Mouse (Mus musculus) thymus, adult 2 months (tissue): ENCODE measurements around the gene Spata17. TPM values are rescaled to one million over a fixed set of nuclear protein-coding genes. Genes with fewer than 3 reads are reported as not detected.

Source experiments
- DNase-seq: peaks from one replicate; pipeline ENCODE4 v3.0.0; 2021
- H3K27ac ChIP-seq: fragments of 200-500 bp; 2 replicates; pipeline ENCODE4 v1.5.1; 2012; ENCODE audit warnings: low read length, control low read depth; ENCODE audit not compliant: control insufficient read depth, insufficient read depth
- H3K27me3 ChIP-seq: fragments of 200-500 bp; 2 replicates; pipeline ENCODE4 v1.6.1; 2012; ENCODE audit warnings: mild to moderate bottlenecking, low read length, moderate library complexity, mixed read lengths; ENCODE audit not compliant: control insufficient read depth, insufficient read depth
- H3K36me3 ChIP-seq: fragments of 200-500 bp; 2 replicates; pipeline ENCODE4 v1.6.1; 2012; ENCODE audit warnings: mild to moderate bottlenecking, low read length, moderate library complexity; ENCODE audit not compliant: control insufficient read depth, insufficient read depth
- H3K4me1 ChIP-seq: fragments of 200-500 bp; replicated peaks from 2 replicates; pipeline ENCODE4 v1.6.1; 2012; ENCODE audit warnings: low read length; ENCODE audit not compliant: control insufficient read depth, insufficient read depth
- H3K4me3 ChIP-seq: fragments of 200-500 bp; 2 replicates; pipeline ENCODE4 v1.5.1; 2012; ENCODE audit warnings: mild to moderate bottlenecking, low read length, control low read depth, moderate library complexity; ENCODE audit not compliant: control insufficient read depth, insufficient read depth
- CTCF ChIP-seq: fragments of 200-500 bp; IDR thresholded peaks from 2 replicates; pipeline ENCODE4 v1.5.1; 2012; ENCODE audit warnings: mild to moderate bottlenecking, control low read depth, low read length, moderate library complexity, borderline replicate concordance; ENCODE audit not compliant: control insufficient read depth, poor library complexity, insufficient read depth; ENCODE audit errors: extremely low read depth
- POLR2A ChIP-seq: fragments of 200-500 bp; IDR thresholded peaks from 2 replicates; pipeline ENCODE4 v1.6.1; 2012; ENCODE audit warnings: mild to moderate bottlenecking, low read length, control low read depth, moderate library complexity; ENCODE audit not compliant: control insufficient read depth, poor library complexity, insufficient read depth; ENCODE audit errors: extremely low read depth
- WGBS: fragments of 180-500 bp; shearing (Covaris S2); methylation state at CpG from one replicate; pipeline ENCODE4 v1.1.7; 2018; 5-methylcytosine and 5-hydroxymethylcytosine counted together
- polyA plus RNA-seq: library from polyadenylated mRNA; depleted of rRNA; stranded (reverse); fragments of >200 nt; gene quantifications from 2 replicates; pipeline ENCODE4 v1.2.3, GENCODE M21; 2012; rRNA removed

Gene Spata17
- 0.05 and 0.23 TPM in 2 replicates for polyA plus RNA-seq

GRCm38 (mm10) chr1:187215181-187216116 is at the start of gene Spata17, which contains the start of gene Gpatch2:
TSS of gene Spata17 (minus strand) at chr1:187215465.
TSS of gene Gpatch2 (plus strand) at chr1:187215508.
- peak; percentile 71 for DNase-seq
- H3K27me3 ChIP-seq, result no peaks in the 10 kb centered on the region
- no peaks in the 10 kb centered on the region for H3K36me3 ChIP-seq
- H3K27ac ChIP-seq, result no peak within 1 kb of the TSS
- 0 out of 2 replicates have a peak, but pooled peaks cover 3% of the 10 kb centered on the region for H3K4me1 ChIP-seq
- 1% methylated on average over 58 of the region's 58 CpGs for WGBS
- H3K4me3 ChIP-seq, result peak within 1 kb of the TSS; percentile 86
- TF ChIP-seq CTCF, result 0 out of 2 replicates have a peak, but pooled peaks have one; percentile 24
- TF ChIP-seq POLR2A, result 0 out of 2 replicates have a peak, but pooled peaks have one; percentile 23

GRCm38 (mm10) chr1:187258756-187259155 is 43.5 kb upstream of the Spata17 start:
- Histone ChIP-seq H3K4me1 (no peaks in the 10 kb centered on the region), H3K27ac (no peak overlapping the region), H3K4me3 (no peak overlapping the region), H3K36me3 (no peaks in the 10 kb centered on the region), H3K27me3 (no peaks in the 10 kb centered on the region)
- TF ChIP-seq CTCF, result no peak
- TF ChIP-seq POLR2A, result no peak
- WGBS, result 96% methylated on average over 4 of the region's 4 CpGs
- no peak for DNase-seq

DNA sequence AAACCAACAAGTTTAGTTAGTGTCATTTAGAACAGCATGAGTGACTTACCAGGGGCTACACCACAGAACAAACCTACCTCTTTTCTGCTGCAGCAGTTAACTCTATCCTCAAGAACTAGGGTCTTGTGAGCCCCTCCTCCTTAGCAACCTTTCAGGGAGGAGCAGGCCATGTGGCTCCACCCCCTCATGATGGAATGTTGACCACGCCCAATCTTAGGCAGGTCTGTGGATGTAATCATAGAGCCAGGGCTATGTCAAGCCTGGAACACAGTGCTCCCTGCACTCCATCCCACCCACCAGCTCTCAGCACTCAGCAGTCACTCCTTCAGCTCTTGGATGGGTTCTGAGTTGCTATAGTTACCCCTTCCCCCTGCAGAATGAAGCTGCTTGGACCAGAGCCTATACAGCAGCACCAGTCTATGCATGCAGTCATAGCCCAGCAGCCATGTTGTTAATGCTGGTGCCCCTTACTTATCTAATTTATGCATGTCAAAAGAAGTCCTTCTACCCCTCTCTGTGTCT is 35.5 kb upstream of the Spata17 start:
- Histone ChIP-seq H3K4me1 (no peaks in the 10 kb centered on the region), H3K4me3 (no peak overlapping the region), H3K27ac (no peak overlapping the region), H3K27me3 (no peaks in the 10 kb centered on the region), H3K36me3 (no peaks in the 10 kb centered on the region)
- TF ChIP-seq CTCF, result no peak
- TF ChIP-seq POLR2A, result no peak
- DNase-seq, result no peak
- WGBS, result 97% methylated on average over 1 of the region's 1 CpGs

- Histone ChIP-seq H3K4me1 (no peaks in the 10 kb centered on the region), H3K4me3 (no peak overlapping the region), H3K36me3 (no peaks in the 10 kb centered on the region), H3K27me3 (no peaks in the 10 kb centered on the region), H3K27ac (no peak overlapping the region)
- DNase-seq, result no peak
- 96% methylated on average over 5 of the region's 5 CpGs for WGBS
- TF ChIP-seq CTCF (no peak), POLR2A (no peak)
Measured at GRCm38 (mm10) chr1:187244734-187245133, 29.5 kb upstream of the Spata17 start.

DNA sequence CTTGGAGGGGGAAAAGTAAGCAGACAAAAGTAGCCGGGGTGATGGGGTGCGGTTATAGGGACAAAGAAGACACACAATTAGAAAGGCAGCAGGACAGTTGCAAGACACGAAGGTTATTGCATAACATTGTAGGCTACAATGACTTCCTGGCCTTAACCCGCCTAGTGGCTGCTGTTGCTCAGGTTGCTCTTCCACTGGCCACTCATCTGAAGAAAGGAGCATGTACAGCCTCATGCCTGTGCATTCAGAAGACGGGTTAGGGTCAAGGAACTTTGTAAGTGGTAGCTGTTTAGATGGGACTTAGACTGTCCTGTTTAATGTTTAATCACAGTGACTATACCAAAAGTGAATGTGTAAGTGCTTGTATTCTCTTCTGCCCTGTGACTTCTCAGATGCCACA is 26.1 kb upstream of the Spata17 start:
- Histone ChIP-seq H3K27ac (no peak overlapping the region), H3K27me3 (no peaks in the 10 kb centered on the region), H3K36me3 (no peaks in the 10 kb centered on the region), H3K4me1 (no peaks in the 10 kb centered on the region), H3K4me3 (no peak overlapping the region)
- no peak for TF ChIP-seq CTCF
- TF ChIP-seq POLR2A, result no peak
- 97% methylated on average over 5 of the region's 5 CpGs for WGBS
- no peak for DNase-seq

DNA sequence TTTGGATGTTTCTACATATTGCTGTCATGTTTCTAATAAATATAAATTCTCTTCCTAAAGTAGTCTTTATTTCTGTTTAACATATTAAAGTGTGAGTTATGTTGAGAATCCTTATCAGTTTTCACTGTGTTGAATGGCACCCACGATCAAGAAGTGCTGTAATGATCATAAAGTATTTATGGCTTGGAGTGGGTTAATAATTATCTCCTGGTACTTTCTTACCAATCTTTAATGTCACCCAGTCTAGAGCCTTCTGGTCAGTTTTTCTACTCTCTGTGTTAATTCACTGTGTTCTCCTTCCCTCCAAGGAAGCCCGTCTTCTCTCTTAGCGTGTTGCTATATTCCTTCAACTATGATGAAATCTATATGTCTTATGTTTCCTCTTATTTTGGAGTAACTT is 25.0 kb upstream of the Spata17 start:
- WGBS, result 97% methylated on average over 3 of the region's 3 CpGs
- no peak for DNase-seq
- no peaks in the 10 kb centered on the region for H3K27me3 ChIP-seq
- TF ChIP-seq CTCF (no peak), POLR2A (no peak)
- no peaks in the 10 kb centered on the region for H3K4me1 ChIP-seq
- H3K36me3 ChIP-seq, result no peaks in the 10 kb centered on the region
- no peak overlapping the region for H3K4me3 ChIP-seq
- no peak overlapping the region for H3K27ac ChIP-seq

DNA sequence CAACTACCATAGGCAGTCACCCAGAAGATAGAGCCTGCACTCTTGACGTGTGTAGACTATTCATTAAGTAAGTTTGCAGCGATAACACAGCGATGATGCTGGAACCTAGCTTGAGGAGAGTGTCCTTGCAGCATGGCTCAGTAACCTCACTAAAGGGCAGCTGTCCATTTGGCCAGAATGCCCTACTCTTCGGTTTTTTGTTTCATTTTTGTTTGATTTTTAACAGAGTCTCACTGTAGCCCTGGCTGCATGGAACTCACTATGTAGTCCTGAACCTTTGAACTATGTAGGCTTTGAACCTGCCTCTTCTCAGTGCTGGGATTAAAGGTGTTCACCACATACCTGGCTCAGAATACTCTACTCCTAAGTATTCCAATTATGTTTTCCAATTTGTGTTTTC is 22.8 kb upstream of the Spata17 start:
- Histone ChIP-seq H3K4me3 (no peak overlapping the region), H3K4me1 (no peaks in the 10 kb centered on the region), H3K27me3 (no peaks in the 10 kb centered on the region), H3K36me3 (peaks cover 9% of the 10 kb centered on the region), H3K27ac (no peak overlapping the region)
- TF ChIP-seq POLR2A (no peak), CTCF (no peak)
- WGBS, result 94% methylated on average over 4 of the region's 4 CpGs
- DNase-seq, result no peak
